Mouse (Mus musculus): ENCODE measurements at regions not wholly inside any gene's neighbourhood (a gene's known extent, or its start where the extent isn't known, plus 50 kb on each side); places are given as distances from the start of the nearest gene placed in this dataset.

DNA sequence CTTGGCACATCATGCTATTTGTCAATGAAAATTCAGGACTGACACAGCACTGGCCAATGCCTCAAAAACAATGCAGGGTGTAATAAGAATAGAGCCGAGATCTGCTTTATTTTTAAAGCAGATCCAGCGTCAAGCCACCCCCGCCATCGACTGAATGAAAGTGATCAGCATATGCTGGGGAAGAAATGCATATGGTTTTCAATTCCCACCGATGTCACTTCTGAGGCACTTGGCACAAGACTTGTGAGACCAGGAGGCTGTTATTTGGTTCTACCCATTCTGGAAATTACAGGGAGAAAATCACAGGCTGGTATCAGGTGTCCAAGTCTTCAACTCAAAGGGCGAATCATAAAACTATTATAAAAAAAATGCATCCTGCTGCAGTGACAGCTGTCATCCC, 689.3 kb upstream of the Pou3f3 start:
- peak in 1 of 2 experiments; percentile 29 for DNase-seq (ENCODE audit: low spot score in 2 of 2)

- DNase-seq (ENCODE audit: low spot score in 2 of 2) = no peak
These were observed 687.5 kb upstream of the Pou3f3 start for GRCm38 (mm10) chr1:42008046-42008445.

DNA sequence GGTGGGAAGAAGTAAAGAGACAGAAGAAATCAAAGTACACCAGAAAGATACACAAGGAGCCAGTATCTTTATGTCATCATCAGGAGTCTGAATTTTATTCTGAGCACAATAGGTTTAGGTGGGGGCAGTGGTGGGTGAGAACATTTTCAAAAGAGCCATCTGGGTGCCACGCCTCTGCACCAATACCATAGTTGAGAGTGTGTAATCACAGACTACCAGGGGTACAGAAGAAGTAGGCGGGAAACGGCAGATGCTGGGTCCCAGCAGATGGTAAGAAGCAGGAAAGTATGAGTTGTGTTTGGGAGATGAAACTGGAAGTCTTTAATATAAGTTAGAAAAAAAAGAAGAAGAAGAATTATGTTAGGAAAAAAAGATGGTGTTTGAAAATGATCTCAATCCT, 682.7 kb upstream of the Pou3f3 start:
- DNase-seq (ENCODE audit: low spot score in 2 of 2) = peak; percentile 80 to 89

- DNase-seq (ENCODE audit: low spot score in 2 of 2) = no peak
These were observed 676.6 kb upstream of the Pou3f3 start for GRCm38 (mm10) chr1:42018966-42019365.

DNA sequence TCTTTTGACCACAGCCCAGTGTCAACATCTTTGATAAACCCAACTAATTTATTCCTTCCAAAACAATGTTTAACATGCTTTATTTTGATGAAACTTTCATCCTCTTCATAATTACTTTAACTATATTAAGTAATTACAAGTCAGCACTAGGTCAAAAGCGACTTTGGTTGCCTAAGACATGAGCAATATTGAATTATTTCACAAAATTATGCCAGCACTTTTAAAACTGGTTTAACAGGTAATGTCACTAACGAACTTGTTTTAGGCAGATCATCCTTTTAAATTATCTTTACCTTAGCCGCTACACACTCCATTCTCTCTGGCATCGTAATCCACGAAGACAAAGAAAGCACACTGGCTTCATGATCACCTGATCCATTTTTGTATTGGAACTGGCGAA, 669.8 kb upstream of the Pou3f3 start:
- DNase-seq (ENCODE audit: low spot score in 2 of 2) = no peak

DNA sequence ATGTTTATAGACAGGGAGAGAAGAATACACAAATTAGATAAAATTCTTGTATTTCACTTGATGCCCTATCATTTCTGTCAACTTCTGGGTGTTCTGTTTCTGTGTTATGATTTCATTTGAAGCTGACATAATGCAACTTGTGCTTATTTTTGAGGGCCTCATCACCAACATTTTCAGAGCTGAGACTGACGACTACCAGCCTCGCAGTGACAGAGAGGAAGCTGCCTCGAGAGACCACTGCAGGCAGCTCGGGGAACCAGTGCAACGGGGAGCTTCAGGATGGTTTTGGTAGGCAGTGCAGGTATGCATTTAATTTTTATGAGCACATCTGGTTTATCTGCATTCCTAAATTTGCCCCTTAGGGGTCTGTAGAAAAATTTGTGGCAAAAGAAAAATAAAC, 669.1 kb upstream of the Pou3f3 start:
- no peak for DNase-seq (ENCODE audit: low spot score in 2 of 2)

- no peak for DNase-seq (ENCODE audit: low spot score in 2 of 2)
These were observed 661.8 kb upstream of the Pou3f3 start for GRCm38 (mm10) chr1:42033786-42034185.

GRCm38 (mm10) chr1:42035371-42035770, 660.2 kb upstream of the Pou3f3 start:
- no peak for DNase-seq (ENCODE audit: low spot score in 2 of 2)

GRCm38 (mm10) chr1:42041544-42041943, 654.0 kb upstream of the Pou3f3 start:
- no peak for DNase-seq (ENCODE audit: low spot score in 2 of 2)

GRCm38 (mm10) chr1:42058494-42058893, 637.1 kb upstream of the Pou3f3 start:
- no peak for DNase-seq (ENCODE audit: low spot score in 2 of 2)

DNA sequence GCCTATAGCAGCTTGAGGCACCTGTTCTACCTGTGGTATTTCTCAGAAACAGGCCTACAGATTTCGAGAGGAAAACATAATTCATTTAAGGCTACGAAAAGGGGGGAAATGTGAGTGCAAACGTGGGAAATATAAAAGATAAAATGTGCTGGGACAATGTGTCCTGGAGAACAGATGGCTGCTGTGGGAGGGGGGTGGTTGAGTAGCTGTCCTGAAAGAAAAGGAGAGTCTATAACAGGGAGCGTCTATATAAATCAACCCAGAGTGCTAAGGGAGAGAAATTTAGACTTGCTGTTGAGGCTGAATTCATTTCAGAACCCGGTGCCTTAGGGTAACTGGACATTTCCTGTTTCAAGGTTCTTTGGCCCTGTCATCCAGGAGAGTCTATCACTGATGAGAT, 625.5 kb upstream of the Pou3f3 start:
- peak; percentile 62 to 66 for DNase-seq (ENCODE audit: low spot score in 2 of 2)

DNA sequence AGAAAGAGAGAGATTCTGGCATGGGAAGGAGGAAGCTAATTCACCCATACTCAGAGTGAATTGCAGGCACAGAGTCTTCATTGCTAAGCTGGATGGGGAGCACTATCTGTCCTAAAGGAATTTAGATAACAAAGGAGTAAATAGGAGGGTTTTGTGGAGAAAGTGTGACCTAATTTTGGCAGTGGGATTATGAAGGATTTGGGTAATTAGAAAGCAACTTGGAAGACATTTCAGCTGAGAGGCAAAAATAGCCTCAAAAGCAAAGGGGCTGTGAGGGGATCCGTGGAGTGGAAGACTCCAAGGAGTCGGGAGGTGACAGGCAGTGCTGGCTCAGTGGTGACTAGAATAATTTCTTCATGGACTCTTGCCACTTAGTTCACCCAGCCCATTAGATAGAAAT, 599.5 kb upstream of the Pou3f3 start:
- no peak for DNase-seq (ENCODE audit: low spot score in 2 of 2)

DNA sequence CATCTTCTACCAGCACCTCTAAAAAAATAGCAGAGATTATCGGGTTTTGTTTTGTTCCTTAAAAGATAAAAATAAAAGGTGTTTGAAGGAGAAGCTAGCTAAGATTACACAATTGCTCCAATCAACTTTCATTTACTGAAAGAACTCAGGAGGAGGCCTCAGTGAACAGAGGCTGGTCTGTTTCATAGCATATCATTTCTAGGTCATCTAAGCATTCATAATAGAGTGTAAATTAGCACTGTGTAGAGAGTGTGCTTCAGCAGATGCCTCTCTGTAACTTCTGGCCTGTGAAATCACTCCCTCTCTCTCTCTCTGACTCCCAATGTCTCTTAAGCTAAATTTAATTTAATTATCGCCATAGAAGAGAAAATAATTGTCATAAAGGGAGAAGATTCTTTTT, 597.0 kb upstream of the Pou3f3 start:
- DNase-seq (ENCODE audit: low spot score in 2 of 2) = no peak

- DNase-seq (ENCODE audit: low spot score in 2 of 2) = no peak
These were observed 588.0 kb upstream of the Pou3f3 start for GRCm38 (mm10) chr1:42107521-42107920.

GRCm38 (mm10) chr1:42107925-42108324, 587.6 kb upstream of the Pou3f3 start:
- DNase-seq (ENCODE audit: low spot score in 2 of 2) = no peak

- DNase-seq (ENCODE audit: low spot score in 2 of 2) = no peak
These were observed 543.3 kb upstream of the Pou3f3 start for GRCm38 (mm10) chr1:42152175-42152790.

GRCm38 (mm10) chr1:42152916-42153315, 542.7 kb upstream of the Pou3f3 start:
- DNase-seq (ENCODE audit: low spot score in 2 of 2) = no peak

GRCm38 (mm10) chr1:42167790-42168572, 527.6 kb upstream of the Pou3f3 start:
- DNase-seq (ENCODE audit: low spot score in 2 of 2) = no peak

DNA sequence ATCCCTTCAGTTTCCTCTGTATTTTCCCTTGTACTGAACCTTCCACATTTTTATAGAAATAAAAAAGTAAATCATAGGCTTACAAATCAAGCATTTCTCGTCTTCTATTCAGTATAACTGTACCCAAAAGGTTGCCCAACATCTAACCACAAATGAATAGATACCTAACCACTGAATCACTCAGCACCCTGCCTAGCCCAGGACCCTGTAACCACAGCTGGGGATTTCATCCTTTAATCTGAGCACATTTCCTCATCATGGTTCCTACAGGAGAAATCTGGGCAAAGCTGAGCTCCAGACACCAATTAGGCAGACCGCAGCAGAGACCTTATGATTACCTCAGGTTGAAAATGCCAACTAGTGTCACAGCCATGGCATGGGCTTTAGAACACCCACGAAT, 526.1 kb upstream of the Pou3f3 start:
- DNase-seq (ENCODE audit: low spot score in 2 of 2) = no peak

DNA sequence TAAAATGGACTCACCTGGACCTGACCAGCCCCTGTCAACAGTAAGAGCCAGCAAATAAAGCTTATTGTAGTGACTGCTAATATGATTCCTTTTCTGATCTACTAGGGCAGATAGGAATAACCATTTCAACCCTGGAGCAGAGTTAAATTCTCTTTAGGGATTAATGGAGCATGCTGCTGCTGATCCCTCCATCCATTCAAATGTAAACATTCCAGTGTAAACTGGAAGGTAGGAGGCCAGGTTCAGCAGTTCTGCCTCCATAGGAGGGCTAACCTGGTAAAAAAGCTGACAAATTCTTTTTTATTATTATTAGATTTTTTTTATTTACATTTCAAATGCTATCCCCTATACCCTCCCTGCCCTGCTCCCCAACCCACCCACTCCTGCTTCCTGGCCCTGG, 509.3 kb upstream of the Pou3f3 start:
- no peak for DNase-seq (ENCODE audit: low spot score in 2 of 2)

DNA sequence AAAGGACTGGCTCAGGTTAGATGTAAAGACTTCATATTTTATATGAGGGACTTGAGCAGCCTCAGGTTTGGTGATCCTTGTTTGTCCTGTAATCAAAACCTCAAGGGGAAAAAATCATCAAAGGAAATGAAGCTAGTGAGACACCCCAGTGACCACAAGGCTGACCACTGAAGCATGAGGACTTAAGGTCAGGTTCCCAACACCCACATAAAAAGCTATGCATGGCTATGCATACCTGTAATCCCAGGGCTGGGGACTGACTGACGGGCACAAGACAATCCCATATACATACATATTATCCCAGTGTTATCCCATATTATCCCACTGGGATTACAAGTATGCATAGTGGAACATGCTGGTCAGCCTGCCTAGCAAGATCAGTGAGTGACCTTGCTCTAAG, 467.5 kb upstream of the Pou3f3 start:
- no peak for DNase-seq (ENCODE audit: low spot score in 2 of 2)

GRCm38 (mm10) chr1:42229711-42230110, 465.9 kb upstream of the Pou3f3 start:
- DNase-seq (ENCODE audit: low spot score in 2 of 2) = peak in 1 of 2 experiments; percentile 36

- DNase-seq (ENCODE audit: low spot score in 2 of 2) = peak in 1 of 2 experiments; percentile 42
These were observed 465.0 kb upstream of the Pou3f3 start for GRCm38 (mm10) chr1:42230469-42231040.

Measured in left cerebral cortex, adult 18-20 months (tissue).